Mouse (Mus musculus) MEL (cell line): ENCODE measurements around the gene 2900011O08Rik.

Experiments used
- CHD2 ChIP-seq: IDR thresholded peaks from 2 replicates; pipeline ENCODE4 v1.6.1; 2011; ENCODE audit warnings: low read length, improper control_type of control experiment
- MXI1 ChIP-seq: IDR thresholded peaks from 2 replicates; pipeline ENCODE4 v1.6.1; 2011; ENCODE audit warnings: mild to moderate bottlenecking, low read depth, low read length, improper control_type of control experiment
- POLR2A ChIP-seq, 2 experiments: IDR thresholded peaks; 2 replicates each; pipeline ENCODE4 v1.6.1; 2011 to 2012; ENCODE audit warnings: low read length in 2 of 2, mild to moderate bottlenecking in 2 of 2, control low read depth in 1 of 2, improper control_type of control experiment in 1 of 2, low read depth in 1 of 2, moderate library complexity in 1 of 2; ENCODE audit not compliant: control insufficient read depth in 1 of 2, insufficient read depth in 1 of 2, poor library complexity in 1 of 2
- ZNF384 ChIP-seq: IDR thresholded peaks from 2 replicates; pipeline ENCODE4 v1.6.1; 2012; ENCODE audit warnings: low read depth, mild to moderate bottlenecking, inconsistent platforms, low read length, improper control_type of control experiment

DNA sequence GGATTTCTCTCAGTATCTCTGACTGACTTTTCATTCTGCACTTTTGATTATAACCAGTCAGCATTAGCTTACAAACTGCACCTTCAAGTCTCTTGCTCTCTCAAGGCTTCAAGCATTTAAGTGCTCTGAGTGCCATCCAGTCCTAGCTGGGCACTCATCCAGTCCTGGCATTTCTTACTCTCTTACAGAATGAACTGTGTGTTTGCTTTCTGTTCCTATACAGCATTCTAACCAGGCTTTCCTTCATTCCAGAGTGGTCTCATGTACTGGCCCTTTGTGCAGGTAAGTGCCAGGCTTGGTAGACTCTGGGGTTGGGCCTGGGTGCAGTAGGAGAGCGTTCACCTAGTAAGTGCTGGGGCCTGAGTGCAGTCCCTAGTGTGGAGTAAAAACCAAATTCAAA, 40.1 kb upstream of the 2900011O08Rik start:
- TF ChIP-seq ZNF384 = no peak
- no peak for TF ChIP-seq MXI1
- no peak for TF ChIP-seq POLR2A (IDR thresholded peaks at IDR 0.05; ENCODE audit: control insufficient read depth in 1 of 2, insufficient read depth in 1 of 2, low read depth in 1 of 2, low read length in 2 of 2, poor library complexity in 1 of 2)
- no peak for TF ChIP-seq CHD2
